ENCODE assay signal across 9 mouse cellular contexts in genomic region chrX:7429524-7429865, GRCm38 (mm10). TPM values are rescaled to one million over a fixed set of nuclear protein-coding genes. Genes with fewer than 3 reads are reported as not detected.
DNase-seq lines count a peak whose midpoint lies in the region; ATAC-seq and TF ChIP-seq lines count a peak whose summit lies in the region.
"Had no signal": no experiment of that assay in that cellular context is flagged by ENCODE, and none has a peak within 500 bp of the region (broad histone marks: within the 10 kb centered on the region; RNA-seq: fewer than 3 reads in every experiment).

No protein-coding gene starts in this region.

- H3K9ac ChIP-seq in lung, postnatal 0 days (replicated peaks; ENCODE audit: low read depth), result no peak overlapping the region
- no peak overlapping the region for H3K9ac ChIP-seq in stomach, embryonic 16.5 days (ENCODE audit: low read length)

- H3K4me3 ChIP-seq in heart, embryonic 10.5 days, result no peak overlapping the region
- H3K4me3 ChIP-seq in lung, postnatal 0 days (ENCODE audit: low read depth, low read length), result no peak overlapping the region
- no peak overlapping the region for H3K4me3 ChIP-seq in embryonic facial prominence, embryonic 10.5 days
- H3K4me3 ChIP-seq in stomach, embryonic 16.5 days (replicated peaks; ENCODE audit: low read length), result no peak overlapping the region

- TF ChIP-seq CTCF in lung, postnatal 0 days (IDR thresholded peaks at IDR 0.05), result no peak

- 15% methylated on average over 5 of the region's 5 CpGs for WGBS in heart, embryonic 10.5 days
- WGBS in lung, postnatal 0 days, result 10% methylated on average over 5 of the region's 5 CpGs
- 15% methylated on average over 5 of the region's 5 CpGs for WGBS in embryonic facial prominence, embryonic 10.5 days
- WGBS in stomach, embryonic 16.5 days, result 15% methylated on average over 5 of the region's 5 CpGs

- H3K27me3 ChIP-seq in heart, embryonic 10.5 days (ENCODE audit: insufficient read depth, poor library complexity, severe bottlenecking), result no peaks in the 10 kb centered on the region
- H3K27me3 ChIP-seq in lung, postnatal 0 days (replicated peaks; ENCODE audit: insufficient read depth, low read length), result no peaks in the 10 kb centered on the region
- H3K27me3 ChIP-seq in embryonic facial prominence, embryonic 10.5 days (replicated peaks; ENCODE audit: low read depth, poor library complexity, severe bottlenecking), result no peaks in the 10 kb centered on the region
- H3K27me3 ChIP-seq in stomach, embryonic 16.5 days (ENCODE audit: control insufficient read depth, insufficient read depth, low read length), result no peaks in the 10 kb centered on the region

- TF ChIP-seq EP300 in lung, postnatal 0 days (IDR thresholded peaks at IDR 0.05), result no peak

- H3K36me3 ChIP-seq in heart, embryonic 10.5 days, result no peaks in the 10 kb centered on the region
- no peaks in the 10 kb centered on the region for H3K36me3 ChIP-seq in lung, postnatal 0 days (ENCODE audit: insufficient read depth, low read length)
- no peaks in the 10 kb centered on the region for H3K36me3 ChIP-seq in embryonic facial prominence, embryonic 10.5 days (replicated peaks)
- no peaks in the 10 kb centered on the region for H3K36me3 ChIP-seq in stomach, embryonic 16.5 days (ENCODE audit: control insufficient read depth, insufficient read depth, low read length)

- ATAC-seq in lung, postnatal 0 days, result peak; percentile 47
- peak; percentile 37; the same call in 1 of the 2 replicates for ATAC-seq in stomach, embryonic 16.5 days (ENCODE audit: insufficient read depth, low FRiP score)

- H3K9me3 ChIP-seq in heart, embryonic 10.5 days, result no peaks in the 10 kb centered on the region
- H3K9me3 ChIP-seq in lung, postnatal 0 days (ENCODE audit: low read length), result no peaks in the 10 kb centered on the region
- no peaks in the 10 kb centered on the region for H3K9me3 ChIP-seq in embryonic facial prominence, embryonic 10.5 days
- H3K9me3 ChIP-seq in stomach, embryonic 16.5 days (replicated peaks; ENCODE audit: control insufficient read depth, low read length), result no peaks in the 10 kb centered on the region

- peak overlapping the region; percentile 65 for H3K27ac ChIP-seq in heart, embryonic 10.5 days
- H3K27ac ChIP-seq in lung, postnatal 0 days (ENCODE audit: low read length), result no peak overlapping the region
- no peak overlapping the region for H3K27ac ChIP-seq in embryonic facial prominence, embryonic 10.5 days (replicated peaks)
- H3K27ac ChIP-seq in stomach, embryonic 16.5 days (ENCODE audit: low read length), result peak overlapping the region; percentile 46

- H3K4me1 ChIP-seq in heart, embryonic 10.5 days, result peaks cover 10% of the 10 kb centered on the region; the same call in 1 of the 2 replicates
- no peaks in the 10 kb centered on the region for H3K4me1 ChIP-seq in lung, postnatal 0 days (ENCODE audit: insufficient read depth, low read depth, low read length)
- peaks cover 11% of the 10 kb centered on the region for H3K4me1 ChIP-seq in embryonic facial prominence, embryonic 10.5 days
- H3K4me1 ChIP-seq in stomach, embryonic 16.5 days (ENCODE audit: control insufficient read depth, insufficient read depth, low read length), result no peaks in the 10 kb centered on the region

- no peak for DNase-seq in heart, embryonic 10.5 days (ENCODE audit: low spot score)
- no peak for DNase-seq in heart, postnatal 4 days
- peak; percentile 28 for DNase-seq in lung, postnatal 0 days (ENCODE audit: low spot score)
- no peak for DNase-seq in lung, postnatal 10 days
- DNase-seq in embryonic facial prominence, embryonic 10.5 days (ENCODE audit: low spot score), result peak; percentile 12
- no peak for DNase-seq in layer of hippocampus, adult 18-20 months (ENCODE audit: low spot score in 2 of 2)
- no peak for DNase-seq in cerebellum, postnatal 25 days
- DNase-seq: cerebellum, adult 8-10 months had no signal

- H3K4me2 ChIP-seq in lung, postnatal 0 days (replicated peaks; ENCODE audit: low read depth, low read length), result 0 out of 2 replicates have a peak overlapping the region, but pooled peaks have one; percentile 20
- H3K4me2 ChIP-seq in stomach, embryonic 16.5 days (ENCODE audit: low read depth, low read length), result peak overlapping the region; percentile 19; the same call in 1 of the 2 replicates

RNA-seq across cellular contexts. Expression of gene Usp27x, which starts 53.9 kb away (rescaled TPM):
- polyA plus RNA-seq in heart, embryonic 10.5 days (2016; fragmentation: Nextera tagmentation; extraction: Ambion mirVana), result 0.33 and 0.98 TPM in 2 replicates
- total RNA-seq in heart, postnatal 4 days (2021), result 1 to 10 TPM; 1.5 TPM
- polyA plus RNA-seq in lung, postnatal 0 days (2015; fragmentation: Nextera tagmentation; extraction: Ambion mirVana), result 0.62 and 0.68 TPM in 2 replicates
- polyA plus RNA-seq in embryonic facial prominence, embryonic 10.5 days (2016; fragmentation: Nextera tagmentation; extraction: Ambion mirVana), result 0.57 and 0.64 TPM in 2 replicates
- 0.46 and 0.56 TPM in 2 replicates for polyA plus RNA-seq in stomach, embryonic 16.5 days (2015; fragmentation: Nextera tagmentation; extraction: Ambion mirVana)
- 10 to 100 TPM; 16.6 to 17.1 TPM for total RNA-seq in layer of hippocampus, adult 18-20 months (2021)

Comparison
In these comparisons a context has a peak if more than half of its experiments do, and no peak if none do; other contexts are left out.
1. DNase-seq: peak in lung, postnatal 0 days (single experiment) and embryonic facial prominence, embryonic 10.5 days (single experiment); none in heart, embryonic 10.5 days (single experiment), heart, postnatal 4 days (single experiment), lung, postnatal 10 days (single experiment), layer of hippocampus, adult 18-20 months (0 of 2) and cerebellum, postnatal 25 days (0 of 2).
2. H3K27ac ChIP-seq: peak in heart, embryonic 10.5 days (single experiment) and stomach, embryonic 16.5 days (single experiment); none in lung, postnatal 0 days (single experiment) and embryonic facial prominence, embryonic 10.5 days (single experiment).